Mouse (Mus musculus) olfactory bulb, adult 2 months (tissue): ENCODE data around the gene P3h4. TPM values are rescaled to one million over a fixed set of nuclear protein-coding genes. Genes with fewer than 3 reads are reported as not detected.

Experiments
- H3K27ac ChIP-seq: fragments of 200-500 bp; 2 replicates; pipeline ENCODE4 v1.5.1; 2012; ENCODE audit warnings: low read depth, low read length; ENCODE audit not compliant: insufficient read depth
- H3K4me1 ChIP-seq: fragments of 200-500 bp; 2 replicates; pipeline ENCODE4 v1.6.1; 2012; ENCODE audit warnings: low read length; ENCODE audit not compliant: control insufficient read depth, insufficient read depth
- H3K4me3 ChIP-seq: fragments of 200-500 bp; 2 replicates; pipeline ENCODE4 v1.5.1; 2012; ENCODE audit warnings: mild to moderate bottlenecking, low read depth, low read length, moderate library complexity; ENCODE audit not compliant: insufficient read depth
- CTCF ChIP-seq: fragments of 200-500 bp; IDR thresholded peaks from 2 replicates; pipeline ENCODE4 v1.5.1; 2012; ENCODE audit warnings: low read depth, mild to moderate bottlenecking, low read length, moderate library complexity; ENCODE audit not compliant: insufficient read depth
- POLR2A ChIP-seq: fragments of 200-500 bp; IDR thresholded peaks from 2 replicates; pipeline ENCODE4 v1.6.1; 2012; ENCODE audit warnings: mild to moderate bottlenecking, low read depth, low read length, moderate library complexity; ENCODE audit not compliant: insufficient read depth
- WGBS: fragments of 180-500 bp; shearing (Covaris S2); methylation state at CpG from one replicate; pipeline ENCODE4 v1.1.7; 2018; 5-methylcytosine and 5-hydroxymethylcytosine counted together
- polyA plus RNA-seq: library from polyadenylated mRNA; stranded (reverse); fragments of >200 nt; gene quantifications from 2 replicates; pipeline ENCODE4 v1.2.4, GENCODE M21; 2012; ENCODE audit warnings: low replicate concordance; ENCODE audit not compliant: missing spikeins, insufficient read depth, insufficient read length

Gene P3h4
- polyA plus RNA-seq, 1 experiment = not detected

DNA sequence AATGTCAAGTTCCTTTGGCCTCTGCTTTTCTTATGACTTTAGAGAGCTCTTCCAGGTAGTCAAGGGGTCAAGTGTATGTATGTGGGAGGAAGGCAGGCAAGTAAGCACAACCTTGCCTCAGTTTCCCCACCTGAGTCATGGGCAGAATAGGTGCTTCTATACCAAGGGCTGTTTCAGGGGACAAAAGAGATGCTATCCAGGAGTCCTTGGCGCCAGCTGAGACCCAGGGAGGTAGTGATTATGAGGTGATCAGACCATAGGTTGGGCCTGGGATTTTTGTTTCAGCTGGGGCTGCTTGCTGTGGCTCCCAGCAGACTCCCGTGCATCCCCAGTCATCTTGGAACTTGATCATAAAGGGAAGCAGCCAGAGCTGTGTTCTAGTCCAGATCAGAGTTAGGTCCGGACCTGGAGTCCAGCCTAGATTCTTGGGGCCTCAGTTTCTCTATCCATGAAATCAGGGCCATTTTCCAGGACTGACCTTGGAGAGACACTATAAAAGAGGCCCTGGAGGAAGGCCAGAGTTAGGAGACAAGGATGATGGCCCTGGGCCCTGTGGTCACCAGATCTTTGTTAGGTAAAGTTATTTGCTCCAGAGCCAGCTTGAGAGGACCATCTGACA lies 10.1 kb downstream of the P3h4 start:
- H3K27ac ChIP-seq = no peak overlapping the region
- no peak overlapping the region for H3K4me3 ChIP-seq
- WGBS = 91% methylated on average over 3 of the region's 3 CpGs
- TF ChIP-seq CTCF = no peak
- no peak for TF ChIP-seq POLR2A
- peaks cover 33% of the 10 kb centered on the region for H3K4me1 ChIP-seq

GRCm38 (mm10) chr11:100403445-100404134 lies 11.0 kb downstream of the P3h4 start:
- Histone ChIP-seq H3K27ac (no peak overlapping the region), H3K4me3 (no peak overlapping the region), H3K4me1 (peaks cover 33% of the 10 kb centered on the region)
- 77% methylated on average over 10 of the region's 10 CpGs for WGBS
- TF ChIP-seq POLR2A (no peak), CTCF (no peak)

GRCm38 (mm10) chr11:100402682-100403081 lies 12.0 kb downstream of the P3h4 start:
- H3K4me3 ChIP-seq = no peak overlapping the region
- 52% methylated on average over 2 of the region's 2 CpGs for WGBS
- TF ChIP-seq POLR2A = no peak
- TF ChIP-seq CTCF = no peak
- H3K27ac ChIP-seq = peak overlapping the region; percentile 87
- H3K4me1 ChIP-seq = peaks cover 30% of the 10 kb centered on the region

DNA sequence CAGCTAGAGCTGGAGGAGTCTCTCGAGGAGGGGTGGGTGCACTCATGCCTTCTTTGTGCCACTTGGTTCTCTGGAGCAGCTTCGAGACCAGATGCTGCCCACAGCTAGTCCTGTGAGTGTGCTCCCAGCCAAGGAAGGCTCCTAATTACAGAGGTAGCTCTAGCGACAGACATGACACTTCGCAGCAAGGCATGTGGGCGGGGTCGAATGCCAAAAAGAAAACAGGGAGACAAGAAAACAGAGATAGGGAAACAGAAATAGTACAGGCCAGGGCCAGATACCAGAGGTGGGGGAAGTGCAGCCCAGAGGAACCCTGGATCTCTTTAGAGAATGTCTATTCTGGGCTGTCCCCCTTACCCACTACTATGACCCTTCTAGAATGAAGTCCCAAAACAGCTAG lies 12.4 kb downstream of the P3h4 start:
- 13% methylated on average over 6 of the region's 6 CpGs for WGBS
- TF ChIP-seq CTCF (peak; percentile 12; the same call in 1 of the 2 replicates), POLR2A (no peak)
- H3K4me1 ChIP-seq = peaks cover 30% of the 10 kb centered on the region
- peak overlapping the region; percentile 87 for H3K27ac ChIP-seq
- H3K4me3 ChIP-seq = no peak overlapping the region

GRCm38 (mm10) chr11:100400842-100401241 lies 13.8 kb downstream of the P3h4 start:
- no peak overlapping the region for H3K4me3 ChIP-seq
- H3K4me1 ChIP-seq = peaks cover 35% of the 10 kb centered on the region
- 85% methylated on average over 6 of the region's 6 CpGs for WGBS
- H3K27ac ChIP-seq = no peak overlapping the region
- TF ChIP-seq POLR2A = no peak
- no peak for TF ChIP-seq CTCF

DNA sequence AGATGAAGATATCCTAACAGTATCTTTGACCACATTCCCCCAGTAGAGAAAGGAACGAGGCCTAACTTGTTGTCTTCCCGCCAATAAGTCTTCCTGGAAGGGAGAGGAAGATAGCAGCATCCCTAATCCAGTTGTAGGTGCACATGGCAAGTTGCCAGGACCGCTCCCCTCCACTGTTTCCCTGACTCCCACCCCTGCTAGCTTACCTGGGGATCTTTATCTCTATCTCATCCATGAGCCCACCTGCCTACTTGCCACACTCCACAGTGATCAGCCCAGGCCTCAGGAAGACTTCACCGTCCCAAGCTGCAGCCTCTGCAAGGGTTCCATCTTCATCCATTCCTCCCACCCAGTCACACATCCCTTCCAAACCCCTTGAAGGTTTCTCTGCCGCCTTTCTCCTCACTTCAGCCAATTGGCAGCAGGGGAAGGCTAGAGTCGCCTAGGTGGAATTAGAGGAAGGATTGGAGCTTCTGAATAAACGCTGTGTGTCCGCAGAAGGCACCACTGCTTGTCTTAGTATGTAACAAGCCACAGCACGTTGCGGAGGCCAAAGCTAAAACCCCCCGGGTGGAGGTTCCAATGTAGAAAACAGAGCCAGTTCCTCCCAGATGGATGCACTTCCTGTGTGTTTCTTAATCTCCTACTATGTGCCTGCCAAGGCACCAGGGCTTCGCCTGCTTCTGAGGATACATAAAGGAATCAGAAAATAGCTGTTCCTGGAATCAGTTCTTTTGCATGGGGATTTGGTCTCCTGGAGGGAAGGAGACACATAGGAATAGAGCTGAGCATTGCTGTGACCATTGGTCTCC lies 14.7 kb downstream of the P3h4 start:
- Histone ChIP-seq H3K4me3 (no peak overlapping the region), H3K4me1 (peaks cover 43% of the 10 kb centered on the region), H3K27ac (no peak overlapping the region)
- 73% methylated on average over 12 of the region's 12 CpGs for WGBS
- TF ChIP-seq CTCF (no peak), POLR2A (no peak)

DNA sequence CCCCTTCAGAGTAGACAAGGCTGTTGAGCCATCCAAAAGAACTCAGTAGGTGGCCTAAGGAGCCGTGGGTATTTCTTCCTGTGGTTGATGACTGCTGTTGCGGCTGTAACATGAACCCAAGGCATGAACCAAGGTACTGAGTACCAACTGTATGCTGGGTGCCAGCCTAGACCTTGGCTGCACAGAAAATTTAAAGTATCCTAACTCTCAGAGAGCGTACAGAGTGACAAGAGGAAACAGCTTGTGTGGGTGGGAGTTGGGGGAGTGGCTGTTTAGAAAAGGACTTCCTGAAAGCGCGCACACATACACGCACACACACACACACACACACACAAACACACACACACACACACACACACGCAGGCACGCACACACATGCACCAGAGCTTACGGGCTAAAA lies 15.3 kb downstream of the P3h4 start:
- 0 out of 2 replicates have a peak overlapping the region, but pooled peaks have one; percentile 0 for H3K27ac ChIP-seq
- TF ChIP-seq CTCF (no peak), POLR2A (no peak)
- H3K4me3 ChIP-seq = no peak overlapping the region
- WGBS = 59% methylated on average over 9 of the region's 9 CpGs
- H3K4me1 ChIP-seq = peaks cover 44% of the 10 kb centered on the region

DNA sequence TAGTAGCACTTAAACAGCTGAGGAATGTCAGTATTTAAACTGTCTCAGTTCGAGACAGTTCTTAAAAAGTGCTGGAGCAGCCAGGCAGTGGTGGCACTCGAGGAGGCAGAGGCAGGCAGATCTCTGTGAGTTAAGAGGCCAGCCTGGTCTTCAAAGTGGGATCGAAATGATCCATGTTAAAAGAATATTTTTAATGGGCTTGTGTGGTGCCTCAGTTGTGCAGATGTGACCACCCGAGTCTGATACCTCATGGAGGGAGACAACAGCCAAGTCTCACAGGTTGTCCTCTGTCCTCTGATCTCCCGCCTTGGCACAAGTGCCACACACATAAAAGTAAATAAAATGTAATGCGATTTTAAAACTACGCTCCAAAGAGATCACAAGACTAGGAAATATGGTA lies 16.1 kb downstream of the P3h4 start:
- H3K27ac ChIP-seq = no peak overlapping the region
- 95% methylated on average over 7 of the region's 7 CpGs for WGBS
- peaks cover 45% of the 10 kb centered on the region for H3K4me1 ChIP-seq
- H3K4me3 ChIP-seq = no peak overlapping the region
- TF ChIP-seq CTCF (no peak), POLR2A (no peak)

DNA sequence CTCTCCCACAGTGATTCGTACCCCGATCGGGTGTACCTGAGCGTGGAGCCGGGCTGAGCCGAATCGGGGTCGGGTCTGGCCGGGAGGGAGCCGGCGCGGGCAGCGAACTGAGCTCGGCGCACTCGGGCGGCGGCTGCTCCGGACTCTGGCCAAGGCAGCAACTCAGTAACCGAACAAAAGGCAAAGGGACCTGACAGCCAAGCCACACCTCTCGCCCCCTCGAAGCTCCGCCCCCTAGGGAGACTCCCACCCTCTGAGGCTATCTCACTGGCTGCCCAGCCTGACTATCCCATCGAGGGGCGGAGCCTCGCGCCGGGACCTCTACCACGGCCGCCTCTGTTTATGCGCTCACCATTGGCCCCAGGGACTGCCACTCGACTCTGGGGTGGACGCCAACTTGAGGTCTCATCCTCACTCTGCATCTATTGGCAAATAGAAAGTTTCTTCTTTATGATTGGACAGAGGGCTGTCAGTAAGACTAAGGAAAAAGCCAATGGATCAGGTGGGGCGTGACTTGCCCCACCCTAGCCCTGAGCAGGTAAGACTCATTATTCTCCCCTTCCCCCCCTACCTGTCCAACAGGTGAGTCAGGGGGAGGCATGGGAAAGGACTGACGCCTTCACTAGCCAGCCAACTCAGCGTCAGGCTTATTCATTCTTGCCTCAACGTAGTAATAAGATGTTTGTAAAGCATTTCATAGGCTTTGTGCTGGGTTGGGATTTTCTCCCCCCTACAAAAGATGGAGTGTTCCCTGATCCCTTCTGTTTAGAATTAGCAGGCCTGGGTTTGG lies 16.8 kb downstream of the P3h4 start, which contains the start of gene Jup:
TSS of gene Jup (minus strand) at position 164 of the 790 bp plus-strand sequence.
- TF ChIP-seq POLR2A (peak; percentile 95), CTCF (no peak)
- peaks cover 40% of the 10 kb centered on the region for H3K4me1 ChIP-seq
- WGBS = under 1% methylated on average over 37 of the region's 37 CpGs
- H3K27ac ChIP-seq = peak within 1 kb of the TSS; percentile 34
- H3K4me3 ChIP-seq = peak within 1 kb of the TSS; percentile 86
